Mouse (Mus musculus) brown adipose tissue, adult 24 weeks (tissue): Measurements from ENCODE around the gene BC005561. TPM values are rescaled to one million over a fixed set of nuclear protein-coding genes. Genes with fewer than 3 reads are reported as not detected.

Experiments used
- H3K27ac ChIP-seq: fragments of 200-500 bp; replicated peaks from 2 replicates; pipeline ENCODE4 v1.5.1; 2012; ENCODE audit warnings: low read depth, mild to moderate bottlenecking, low read length
- H3K4me1 ChIP-seq: fragments of 200-500 bp; 2 replicates; pipeline ENCODE4 v1.6.1; 2012; ENCODE audit warnings: low read length, mixed read lengths; ENCODE audit not compliant: control insufficient read depth, insufficient read depth, insufficient read length
- H3K4me3 ChIP-seq: fragments of 200-500 bp; 2 replicates; pipeline ENCODE4 v1.5.1; 2012; ENCODE audit warnings: low read depth, mild to moderate bottlenecking, low read length, moderate library complexity; ENCODE audit not compliant: insufficient read depth
- polyA plus RNA-seq: library from polyadenylated mRNA; stranded (reverse); fragments of >200 nt; gene quantifications from 2 replicates; pipeline ENCODE4 v1.2.4, GENCODE M21; 2012; ENCODE audit not compliant: missing spikeins, insufficient read depth, insufficient read length

BC005561 gene
- polyA plus RNA-seq = 1.7 and 2.9 TPM in 2 replicates

- H3K27ac ChIP-seq = peak within 1 kb of the TSS; percentile 82
- no peaks in the 10 kb centered on the region; the same call in 1 of the 2 replicates for H3K4me1 ChIP-seq
Measured at GRCm38 (mm10) chr5:104508195-104508891, at the start of gene BC005561. BC005561 (plus strand) TSS chr5:104508352.

GRCm38 (mm10) chr5:104458832-104459705 is 49.1 kb upstream of the BC005561 start, which contains the start of gene Pkd2:
Pkd2 (plus strand) TSS chr5:104459450.
- Histone ChIP-seq H3K27ac (peak within 1 kb of the TSS; percentile 88), H3K4me3 (peak within 1 kb of the TSS; percentile 97), H3K4me1 (peaks cover 4% of the 10 kb centered on the region; the same call in 1 of the 2 replicates)

More at GRCm38 (mm10) chr5:104508195-104508891, at the start of gene BC005561:
- H3K4me3 ChIP-seq = peak within 1 kb of the TSS; percentile 84

GRCm38 (mm10) chr5:104459706-104460455 is 48.3 kb upstream of the BC005561 start:
- Histone ChIP-seq H3K27ac (peak overlapping the region; percentile 81), H3K4me3 (peak overlapping the region; percentile 97), H3K4me1 (peaks cover 7% of the 10 kb centered on the region; the same call in 1 of the 2 replicates)

DNA sequence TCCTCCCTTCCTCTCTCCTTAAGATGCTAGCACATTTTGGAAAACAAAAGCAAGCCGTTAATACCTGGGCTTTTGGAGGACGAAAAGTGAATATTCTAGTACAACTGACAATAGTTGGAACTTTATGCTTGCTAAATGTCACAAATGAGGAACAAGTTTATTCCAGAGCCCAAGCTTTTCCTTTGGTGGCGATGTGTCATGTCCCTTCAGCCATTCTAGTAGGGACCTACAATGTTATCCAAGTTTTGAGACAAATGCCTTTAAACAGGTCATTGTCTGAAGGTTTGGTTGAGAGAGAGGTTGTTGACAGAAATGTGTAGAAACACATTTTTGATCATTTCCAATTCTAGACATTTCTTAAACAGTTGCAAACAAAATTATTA is 47.7 kb upstream of the BC005561 start:
- Histone ChIP-seq H3K4me3 (peak overlapping the region; percentile 97), H3K4me1 (peaks cover 7% of the 10 kb centered on the region; the same call in 1 of the 2 replicates), H3K27ac (peak overlapping the region; percentile 81)

DNA sequence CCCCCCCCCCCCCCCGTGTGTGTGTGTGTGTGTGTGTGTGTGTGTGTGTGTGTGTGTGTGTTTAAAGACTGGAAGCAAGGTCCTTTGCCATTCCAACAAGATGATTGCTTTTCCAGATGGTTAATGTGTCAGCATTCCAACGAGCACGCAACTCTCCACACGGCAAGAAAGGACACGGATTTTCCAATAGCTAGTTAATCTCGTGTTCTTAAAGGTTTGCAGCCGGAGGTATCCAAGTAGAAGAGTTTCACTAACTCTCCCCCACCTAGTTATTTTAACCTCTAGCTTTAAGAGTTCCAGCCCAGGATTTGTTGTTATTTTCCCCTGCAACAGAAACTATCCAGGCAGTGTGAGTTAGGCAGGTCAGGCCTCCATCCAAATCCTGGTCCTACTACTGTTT is 47.3 kb upstream of the BC005561 start:
- Histone ChIP-seq H3K4me3 (peak overlapping the region; percentile 28), H3K4me1 (peaks cover 7% of the 10 kb centered on the region; the same call in 1 of the 2 replicates), H3K27ac (no peak overlapping the region)

DNA sequence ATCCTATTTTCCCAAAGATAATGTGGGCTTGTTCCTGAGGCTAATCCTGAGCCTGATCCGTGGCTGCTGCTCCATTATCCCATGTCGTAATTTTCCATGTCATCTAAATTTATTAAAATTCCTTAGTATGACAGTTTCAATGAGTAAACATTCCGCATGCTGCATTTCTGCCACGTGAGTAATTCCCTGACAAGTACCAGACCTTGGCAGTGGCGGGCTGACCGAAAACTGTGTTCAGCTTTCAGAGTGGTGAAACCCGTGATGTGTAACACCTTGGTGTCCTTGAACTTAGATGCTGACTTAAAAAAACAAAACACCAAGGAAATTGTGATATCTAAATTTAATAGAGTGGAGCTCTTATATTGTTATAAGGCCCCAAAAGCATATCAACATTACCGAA is 42.9 kb upstream of the BC005561 start:
- peaks cover 2% of the 10 kb centered on the region; the same call in 1 of the 2 replicates for H3K4me1 ChIP-seq
- 0 out of 2 replicates have a peak overlapping the region, but pooled peaks have one; percentile 15 for H3K27ac ChIP-seq
- no peak overlapping the region for H3K4me3 ChIP-seq

DNA sequence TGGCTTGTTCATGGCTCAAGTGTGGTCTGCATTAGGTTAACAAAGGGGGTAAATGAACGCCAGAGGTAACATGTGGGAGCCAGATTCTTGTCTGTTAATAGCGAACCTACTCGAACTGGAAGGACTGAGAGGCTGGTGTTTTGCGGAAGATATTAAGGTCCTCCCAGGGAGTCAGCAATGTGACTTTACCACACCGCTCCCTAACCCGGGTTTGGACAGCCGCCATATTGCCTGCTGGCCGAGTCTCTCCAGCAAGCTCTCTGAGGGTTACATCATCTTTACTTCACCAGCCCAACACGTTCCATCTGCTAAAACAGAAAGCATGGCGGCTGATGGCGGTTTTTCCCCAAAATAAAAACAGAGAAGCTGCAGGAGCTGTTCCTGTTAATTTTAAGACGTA is 42.4 kb upstream of the BC005561 start:
- Histone ChIP-seq H3K4me3 (no peak overlapping the region), H3K27ac (0 out of 2 replicates have a peak overlapping the region, but pooled peaks have one; percentile 15), H3K4me1 (peaks cover 2% of the 10 kb centered on the region; the same call in 1 of the 2 replicates)

GRCm38 (mm10) chr5:104466816-104467215 is 41.3 kb upstream of the BC005561 start:
- no peak overlapping the region for H3K27ac ChIP-seq
- no peak overlapping the region for H3K4me3 ChIP-seq
- H3K4me1 ChIP-seq = peaks cover 2% of the 10 kb centered on the region; the same call in 1 of the 2 replicates

- Histone ChIP-seq H3K4me1 (peaks cover 2% of the 10 kb centered on the region; the same call in 1 of the 2 replicates), H3K4me3 (no peak overlapping the region), H3K27ac (no peak overlapping the region)
Measured at GRCm38 (mm10) chr5:104468586-104468985, 39.6 kb upstream of the BC005561 start.

GRCm38 (mm10) chr5:104470981-104471391 is 37.2 kb upstream of the BC005561 start:
- H3K4me1 ChIP-seq = no peaks in the 10 kb centered on the region
- no peak overlapping the region for H3K27ac ChIP-seq
- H3K4me3 ChIP-seq = no peak overlapping the region

GRCm38 (mm10) chr5:104472371-104472770 is 35.8 kb upstream of the BC005561 start:
- Histone ChIP-seq H3K4me1 (no peaks in the 10 kb centered on the region), H3K4me3 (no peak overlapping the region), H3K27ac (no peak overlapping the region)

- Histone ChIP-seq H3K27ac (no peak overlapping the region), H3K4me1 (no peaks in the 10 kb centered on the region), H3K4me3 (no peak overlapping the region)
Measured at GRCm38 (mm10) chr5:104480367-104480766, 27.8 kb upstream of the BC005561 start.

DNA sequence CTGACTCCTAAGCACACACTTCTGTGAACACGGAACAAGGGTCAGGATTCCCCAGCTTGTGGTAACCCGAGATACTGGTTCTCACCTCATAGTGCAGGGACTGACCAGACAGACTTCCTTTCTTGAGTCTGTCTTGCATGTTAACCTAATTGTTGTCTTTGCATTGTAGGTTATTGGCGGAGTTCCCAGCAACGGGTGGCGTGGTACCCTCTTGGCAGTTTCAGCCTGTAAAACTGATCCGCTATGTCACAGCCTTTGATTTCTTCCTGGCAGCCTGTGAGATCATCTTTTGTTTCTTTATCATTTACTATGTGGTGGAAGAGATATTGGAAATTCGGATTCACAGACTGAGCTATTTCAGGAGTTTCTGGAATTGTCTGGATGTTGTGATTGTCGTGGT is 25.3 kb upstream of the BC005561 start:
- Histone ChIP-seq H3K4me1 (no peaks in the 10 kb centered on the region), H3K4me3 (no peak overlapping the region), H3K27ac (no peak overlapping the region)

GRCm38 (mm10) chr5:104491561-104491960 is 16.6 kb upstream of the BC005561 start:
- no peak overlapping the region for H3K27ac ChIP-seq
- H3K4me1 ChIP-seq = no peaks in the 10 kb centered on the region
- H3K4me3 ChIP-seq = no peak overlapping the region
